Mouse (Mus musculus): ENCODE results near the gene Tank.

DNA sequence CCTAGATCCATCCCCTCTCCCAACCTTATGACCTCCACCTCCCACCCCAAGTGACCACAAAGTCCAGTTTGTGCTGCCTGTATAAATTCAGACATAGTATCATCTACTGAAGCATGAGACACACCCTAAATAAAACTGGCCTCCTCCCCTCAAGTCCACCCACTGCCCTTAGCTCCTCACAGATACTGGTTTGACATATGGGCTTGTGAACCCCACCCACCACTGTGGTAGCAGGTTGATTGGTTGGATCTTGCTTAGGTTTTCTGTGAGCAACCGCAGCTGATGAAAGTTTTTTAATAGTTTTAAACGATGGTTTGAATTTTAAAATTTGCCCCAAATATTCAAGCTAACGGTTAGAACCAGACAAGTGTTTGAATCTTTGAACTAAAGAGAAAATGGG is 13.7 kb downstream of the Tank start:
- TF ChIP-seq POLR2A (IDR thresholded peaks at IDR 0.05; ENCODE audit: control insufficient read depth, low read depth, low read length): no peak
- no peak for TF ChIP-seq CTCF (IDR thresholded peaks at IDR 0.05; ENCODE audit: control insufficient read depth, insufficient read depth, insufficient replicate concordance, low read depth, low read length)

Measured in testis, adult 2 months (tissue).